Mouse (Mus musculus): ENCODE measurements around the gene Tmsb4x. TPM values are rescaled to one million over a fixed set of nuclear protein-coding genes. Genes with fewer than 3 reads are reported as not detected.
A peak's percentile ranks its signal among the peaks of the same experiment; 100 is the strongest.

The Tmsb4x gene
- polyA plus RNA-seq, 1 experiment: 583 TPM

DNA sequence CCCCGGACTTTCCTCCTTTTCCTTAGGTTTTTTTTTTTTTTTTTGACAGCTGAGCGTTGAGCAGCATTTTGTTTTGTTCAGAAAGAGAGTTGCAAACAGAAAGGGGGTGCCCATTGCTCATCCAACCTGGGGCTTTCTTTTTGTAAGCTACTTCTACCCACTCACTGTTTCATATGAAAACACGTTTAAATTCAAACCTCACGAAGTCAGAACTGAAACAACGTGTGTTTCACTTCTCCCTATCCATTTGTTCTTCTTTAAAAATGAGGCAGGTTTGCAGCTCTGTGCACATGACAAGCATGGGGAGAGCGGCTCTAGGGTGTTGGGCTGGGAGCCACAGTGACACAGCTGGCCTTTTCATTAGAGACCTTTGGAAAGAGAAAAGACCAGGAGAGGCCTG lies 33.8 kb downstream of the Tmsb4x start:
- peaks cover 9% of the 10 kb centered on the region for H3K4me1 ChIP-seq (replicated peaks; ENCODE audit: control insufficient read depth, insufficient read depth, low read length)
- TF ChIP-seq CTCF (IDR thresholded peaks at IDR 0.05; ENCODE audit: borderline replicate concordance, control insufficient read depth, extremely low read depth, insufficient read depth, low read length, poor library complexity) (no peak), POLR2A (IDR thresholded peaks at IDR 0.05; ENCODE audit: control insufficient read depth, extremely low read depth, insufficient read depth, low read length, poor library complexity) (no peak)
- H3K36me3 ChIP-seq (ENCODE audit: control insufficient read depth, insufficient read depth, low read length): no peaks in the 10 kb centered on the region
- H3K4me3 ChIP-seq (ENCODE audit: control insufficient read depth, insufficient read depth, low read length): no peak overlapping the region
- H3K27me3 ChIP-seq (ENCODE audit: control insufficient read depth, insufficient read depth, low read length): no peaks in the 10 kb centered on the region
- DNase-seq: no peak
- H3K27ac ChIP-seq (ENCODE audit: control insufficient read depth, insufficient read depth, low read length): no peak overlapping the region
- WGBS: 79% methylated on average over 6 of the region's 6 CpGs

DNA sequence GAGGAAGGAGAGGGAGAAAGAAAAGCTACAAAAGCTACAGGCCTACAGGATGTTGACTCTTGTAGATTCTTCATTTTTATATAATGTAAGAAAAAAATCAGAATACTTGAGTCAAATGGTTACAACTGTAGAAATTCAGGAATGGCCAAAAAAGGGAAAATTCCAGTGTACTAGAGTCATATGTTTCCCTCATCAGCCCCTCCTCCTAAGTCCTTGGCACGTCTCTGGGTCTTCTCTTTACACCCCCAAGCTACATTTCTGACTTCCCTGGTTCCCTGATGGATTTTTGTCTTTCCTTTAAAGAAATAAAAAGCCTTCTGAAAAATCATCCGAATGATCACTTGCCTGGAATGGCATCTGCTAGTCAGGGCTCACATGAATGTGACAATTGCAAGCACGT lies 34.8 kb downstream of the Tmsb4x start:
- WGBS: 95% methylated on average over 3 of the region's 3 CpGs
- Histone ChIP-seq H3K27me3 (ENCODE audit: control insufficient read depth, insufficient read depth, low read length) (no peaks in the 10 kb centered on the region), H3K27ac (ENCODE audit: control insufficient read depth, insufficient read depth, low read length) (no peak overlapping the region), H3K36me3 (ENCODE audit: control insufficient read depth, insufficient read depth, low read length) (no peaks in the 10 kb centered on the region), H3K4me3 (ENCODE audit: control insufficient read depth, insufficient read depth, low read length) (no peak overlapping the region), H3K4me1 (replicated peaks; ENCODE audit: control insufficient read depth, insufficient read depth, low read length) (peaks cover 5% of the 10 kb centered on the region)
- TF ChIP-seq CTCF (IDR thresholded peaks at IDR 0.05; ENCODE audit: borderline replicate concordance, control insufficient read depth, extremely low read depth, insufficient read depth, low read length, poor library complexity) (no peak), POLR2A (IDR thresholded peaks at IDR 0.05; ENCODE audit: control insufficient read depth, extremely low read depth, insufficient read depth, low read length, poor library complexity) (no peak)
- DNase-seq: no peak

DNA sequence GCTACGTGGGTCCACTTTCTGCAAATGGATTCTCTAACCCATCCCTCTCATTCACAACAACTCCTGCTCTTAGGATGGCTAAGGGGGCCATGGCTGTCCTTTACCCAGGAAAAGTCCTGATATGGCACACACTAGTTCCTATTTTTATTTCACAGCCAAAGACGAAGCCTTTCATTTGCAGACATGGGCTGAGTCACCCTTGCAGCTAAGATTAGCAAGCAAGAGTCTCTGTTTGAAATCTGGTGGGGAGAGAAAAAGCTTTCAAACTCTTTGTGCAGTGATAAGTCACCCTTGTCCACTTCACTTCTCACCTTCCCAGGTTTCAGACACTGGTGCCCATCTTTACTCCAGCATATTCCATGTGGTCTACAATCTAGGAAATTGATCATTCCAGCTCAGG lies 36.9 kb downstream of the Tmsb4x start:
- H3K36me3 ChIP-seq (ENCODE audit: control insufficient read depth, insufficient read depth, low read length): no peaks in the 10 kb centered on the region
- no peak for DNase-seq
- H3K27me3 ChIP-seq (ENCODE audit: control insufficient read depth, insufficient read depth, low read length): no peaks in the 10 kb centered on the region
- 80% methylated on average over 2 of the region's 2 CpGs for WGBS
- no peak overlapping the region for H3K4me3 ChIP-seq (ENCODE audit: control insufficient read depth, insufficient read depth, low read length)
- H3K4me1 ChIP-seq (replicated peaks; ENCODE audit: control insufficient read depth, insufficient read depth, low read length): peaks cover 4% of the 10 kb centered on the region; the same call in 1 of the 2 replicates
- TF ChIP-seq CTCF (IDR thresholded peaks at IDR 0.05; ENCODE audit: borderline replicate concordance, control insufficient read depth, extremely low read depth, insufficient read depth, low read length, poor library complexity) (no peak), POLR2A (IDR thresholded peaks at IDR 0.05; ENCODE audit: control insufficient read depth, extremely low read depth, insufficient read depth, low read length, poor library complexity) (no peak)
- H3K27ac ChIP-seq (ENCODE audit: control insufficient read depth, insufficient read depth, low read length): no peak overlapping the region

DNA sequence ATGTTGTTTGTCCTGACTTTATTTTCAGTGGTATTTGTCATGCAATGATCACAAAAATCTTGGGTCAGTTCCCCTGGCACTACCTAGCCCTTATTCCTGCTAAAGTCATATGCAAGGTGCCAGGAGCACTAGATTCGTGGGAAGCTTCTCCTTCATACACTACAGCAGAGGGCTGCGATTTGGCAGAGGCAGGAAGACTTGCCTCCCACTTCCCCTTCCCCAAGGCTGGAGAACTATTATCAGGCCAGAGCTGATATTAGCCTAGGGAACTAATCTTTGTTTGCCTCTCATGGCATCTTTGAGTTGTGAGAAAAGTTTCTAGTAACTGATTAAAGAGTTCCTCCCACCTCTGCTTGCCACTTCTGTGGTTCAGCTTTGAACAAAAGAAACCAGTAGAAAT lies 37.8 kb downstream of the Tmsb4x start:
- H3K27me3 ChIP-seq (ENCODE audit: control insufficient read depth, insufficient read depth, low read length): no peaks in the 10 kb centered on the region
- no peak for DNase-seq
- H3K27ac ChIP-seq (ENCODE audit: control insufficient read depth, insufficient read depth, low read length): peak overlapping the region; percentile 51; the same call in 1 of the 2 replicates
- WGBS: 23% methylated on average over 2 of the region's 2 CpGs
- H3K4me3 ChIP-seq (ENCODE audit: control insufficient read depth, insufficient read depth, low read length): no peak overlapping the region
- no peaks in the 10 kb centered on the region for H3K36me3 ChIP-seq (ENCODE audit: control insufficient read depth, insufficient read depth, low read length)
- no peak for TF ChIP-seq CTCF (IDR thresholded peaks at IDR 0.05; ENCODE audit: borderline replicate concordance, control insufficient read depth, extremely low read depth, insufficient read depth, low read length, poor library complexity)
- peaks cover 7% of the 10 kb centered on the region for H3K4me1 ChIP-seq (replicated peaks; ENCODE audit: control insufficient read depth, insufficient read depth, low read length)

DNA sequence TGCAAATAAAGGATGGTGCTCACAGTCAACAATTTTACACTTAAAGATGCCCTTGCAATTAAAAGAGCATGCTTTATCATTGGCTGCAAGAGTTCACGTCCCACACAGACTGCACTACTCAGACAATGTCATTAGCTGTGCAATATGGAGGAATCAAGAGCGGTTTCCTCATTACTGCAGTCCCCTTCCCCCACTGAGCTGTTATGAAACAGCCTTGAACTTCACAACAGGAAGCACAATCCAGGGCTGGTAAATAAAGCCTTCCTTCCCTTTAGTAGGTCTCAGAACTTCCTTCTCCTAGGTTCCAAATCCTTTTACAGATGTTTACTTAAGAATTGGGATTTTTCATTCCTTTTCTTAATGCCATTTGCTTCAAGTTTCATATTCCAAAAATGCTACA lies 41.8 kb downstream of the Tmsb4x start:
- no peak overlapping the region; the same call in 1 of the 2 replicates for H3K27ac ChIP-seq (ENCODE audit: control insufficient read depth, insufficient read depth, low read length)
- no peaks in the 10 kb centered on the region for H3K27me3 ChIP-seq (ENCODE audit: control insufficient read depth, insufficient read depth, low read length)
- H3K4me1 ChIP-seq (replicated peaks; ENCODE audit: control insufficient read depth, insufficient read depth, low read length): peaks cover 7% of the 10 kb centered on the region
- TF ChIP-seq CTCF (IDR thresholded peaks at IDR 0.05; ENCODE audit: borderline replicate concordance, control insufficient read depth, extremely low read depth, insufficient read depth, low read length, poor library complexity) (no peak), POLR2A (IDR thresholded peaks at IDR 0.05; ENCODE audit: control insufficient read depth, extremely low read depth, insufficient read depth, low read length, poor library complexity) (no peak)
- WGBS: 56% methylated on average over 2 of the region's 2 CpGs
- DNase-seq: no peak
- no peaks in the 10 kb centered on the region for H3K36me3 ChIP-seq (ENCODE audit: control insufficient read depth, insufficient read depth, low read length)
- H3K4me3 ChIP-seq (ENCODE audit: control insufficient read depth, insufficient read depth, low read length): no peak overlapping the region

DNA sequence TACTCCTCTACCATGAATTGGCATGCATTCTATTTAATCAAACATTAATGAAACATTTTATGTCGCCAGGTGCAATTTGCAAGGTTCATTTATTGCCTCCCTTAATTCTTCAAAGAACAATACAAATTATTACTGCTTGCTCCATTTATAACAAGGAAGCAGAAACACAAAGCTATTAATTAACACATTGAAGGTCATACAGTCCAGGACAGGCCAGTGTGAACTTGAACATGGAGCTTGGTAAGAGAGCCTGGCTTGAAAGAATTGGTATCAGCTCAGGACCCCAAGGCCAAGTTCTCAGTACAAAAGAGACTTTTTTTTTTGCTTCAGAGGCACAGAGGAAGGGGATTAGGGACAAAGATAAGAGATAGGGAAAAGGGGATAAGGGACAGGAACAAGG lies 43.1 kb downstream of the Tmsb4x start:
- DNase-seq: no peak
- no peaks in the 10 kb centered on the region for H3K27me3 ChIP-seq (ENCODE audit: control insufficient read depth, insufficient read depth, low read length)
- no peaks in the 10 kb centered on the region for H3K36me3 ChIP-seq (ENCODE audit: control insufficient read depth, insufficient read depth, low read length)
- 100% methylated on average over 1 of the region's 1 CpGs for WGBS
- peaks cover 5% of the 10 kb centered on the region; the same call in 1 of the 2 replicates for H3K4me1 ChIP-seq (replicated peaks; ENCODE audit: control insufficient read depth, insufficient read depth, low read length)
- H3K4me3 ChIP-seq (ENCODE audit: control insufficient read depth, insufficient read depth, low read length): no peak overlapping the region
- TF ChIP-seq CTCF (IDR thresholded peaks at IDR 0.05; ENCODE audit: borderline replicate concordance, control insufficient read depth, extremely low read depth, insufficient read depth, low read length, poor library complexity): no peak
- no peak for TF ChIP-seq POLR2A (IDR thresholded peaks at IDR 0.05; ENCODE audit: control insufficient read depth, extremely low read depth, insufficient read depth, low read length, poor library complexity)
- no peak overlapping the region for H3K27ac ChIP-seq (ENCODE audit: control insufficient read depth, insufficient read depth, low read length)

DNA sequence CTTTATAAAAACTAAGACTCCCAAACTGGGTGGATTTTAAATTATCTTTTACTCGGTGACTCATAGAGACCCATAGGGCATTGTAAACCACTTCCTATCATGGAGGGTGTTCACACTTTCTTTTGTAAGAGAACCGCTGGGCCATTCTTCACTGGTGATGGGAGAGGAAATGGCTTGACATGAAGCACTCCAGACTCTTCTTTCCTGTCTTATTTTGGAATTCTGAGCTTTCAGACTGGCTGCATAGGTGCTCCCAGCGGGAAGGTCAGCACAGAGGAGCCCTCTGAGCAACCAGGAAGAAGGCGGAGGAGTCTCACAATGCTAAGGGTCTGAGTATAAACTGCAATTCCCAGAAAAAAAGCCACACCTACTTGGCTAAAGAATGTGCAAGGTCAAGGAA lies 51.4 kb downstream of the Tmsb4x start:
- Histone ChIP-seq H3K4me3 (ENCODE audit: control insufficient read depth, insufficient read depth, low read length) (no peak overlapping the region), H3K36me3 (ENCODE audit: control insufficient read depth, insufficient read depth, low read length) (no peaks in the 10 kb centered on the region), H3K27me3 (ENCODE audit: control insufficient read depth, insufficient read depth, low read length) (no peaks in the 10 kb centered on the region), H3K4me1 (replicated peaks; ENCODE audit: control insufficient read depth, insufficient read depth, low read length) (peaks cover 4% of the 10 kb centered on the region; the same call in 1 of the 2 replicates), H3K27ac (ENCODE audit: control insufficient read depth, insufficient read depth, low read length) (no peak overlapping the region)
- TF ChIP-seq POLR2A (IDR thresholded peaks at IDR 0.05; ENCODE audit: control insufficient read depth, extremely low read depth, insufficient read depth, low read length, poor library complexity) (no peak), CTCF (IDR thresholded peaks at IDR 0.05; ENCODE audit: borderline replicate concordance, control insufficient read depth, extremely low read depth, insufficient read depth, low read length, poor library complexity) (no peak)
- WGBS: 64% methylated on average over 4 of the region's 4 CpGs
- DNase-seq: no peak

Other genes starting within 250 kb of the Tmsb4x start
- 1.1 and 1.6 TPM in 2 replicates for gene Tlr8, start 55.0 kb upstream of the Tmsb4x start, polyA plus RNA-seq (2012; rRNA removed)
- gene Tlr7, start 121.2 kb upstream of the Tmsb4x start, polyA plus RNA-seq (2012; rRNA removed): 1.8 and 2.5 TPM in 2 replicates
- 141 and 187 TPM in 2 replicates for gene Prps2, start 173.4 kb upstream of the Tmsb4x start, polyA plus RNA-seq (2012; rRNA removed)